Mouse (Mus musculus) neural tube, embryonic 11.5 days (tissue): ENCODE results near the gene Mboat1. TPM values are rescaled to one million over a fixed set of nuclear protein-coding genes. Genes with fewer than 3 reads are reported as not detected.

Experiments
- ATAC-seq: fragments of 200-750 bp; cut with Nextera tagmentation; 2 replicates; pipeline ENCODE4 v1.8.0; 2017; ENCODE audit warnings: moderate number of reproducible peaks, mild to moderate bottlenecking, moderate TSS enrichment, moderate library complexity; ENCODE audit not compliant: insufficient read depth, low FRiP score, low TSS enrichment
- DNase-seq: peaks from one replicate; pipeline ENCODE4 v3.0.0-alpha.2; 2015; ENCODE audit warnings: low spot score
- H3K27ac ChIP-seq: fragments of 300-500 bp; sonication (generic); 2 replicates; pipeline ENCODE4 v1.5.1; 2014; ENCODE audit warnings: low read depth, mild to moderate bottlenecking, low read length
- H3K27me3 ChIP-seq: fragments of 300-500 bp; sonication (generic); 2 replicates; pipeline ENCODE4 v1.6.1; 2014; ENCODE audit warnings: mild to moderate bottlenecking, low read length, mixed read lengths; ENCODE audit not compliant: control insufficient read depth, insufficient read depth
- H3K36me3 ChIP-seq: fragments of 300-500 bp; sonication (generic); 2 replicates; pipeline ENCODE4 v1.6.1; 2014; ENCODE audit warnings: mild to moderate bottlenecking, low read length, moderate library complexity, mixed read lengths; ENCODE audit not compliant: control insufficient read depth, insufficient read depth
- H3K4me1 ChIP-seq: fragments of 300-500 bp; sonication (generic); 2 replicates; pipeline ENCODE4 v1.6.1; 2014; ENCODE audit warnings: low read length, mixed read lengths; ENCODE audit not compliant: control insufficient read depth, insufficient read depth
- H3K4me2 ChIP-seq: fragments of 300-500 bp; sonication (generic); 2 replicates; pipeline ENCODE4 v1.6.1; 2014; ENCODE audit warnings: low read depth, mild to moderate bottlenecking, moderate library complexity
- H3K4me3 ChIP-seq: fragments of 300-500 bp; sonication (generic); 2 replicates; pipeline ENCODE4 v1.5.1; 2014; ENCODE audit warnings: low read depth, low read length
- H3K9ac ChIP-seq: fragments of 300-500 bp; sonication (generic); 2 replicates; pipeline ENCODE4 v1.6.1; 2014; ENCODE audit warnings: mild to moderate bottlenecking, low read length
- H3K9me3 ChIP-seq: fragments of 300-500 bp; sonication (generic); 2 replicates; pipeline ENCODE4 v1.6.1; 2016; ENCODE audit warnings: low read length; ENCODE audit not compliant: control insufficient read depth
- WGBS: fragments of 180-500 bp; shearing (Covaris S2); extraction: QIAGEN DNeasy Blood & Tissue Kit; methylation state at CpG from one replicate; pipeline ENCODE4 v1.1.7; 2014; 5-methylcytosine and 5-hydroxymethylcytosine counted together
- polyA plus RNA-seq: library from polyadenylated mRNA; unstranded; fragments of >200 nt; fragmentation: Nextera tagmentation; extraction: Ambion mirVana; gene quantifications from 2 replicates; pipeline ENCODE4 v1.2.1, GENCODE M21; 2014

Gene Mboat1
- polyA plus RNA-seq, 1 experiment from 2014 or later = 4.1 TPM

- no peak overlapping the region for H3K4me2 ChIP-seq
- DNase-seq = no peak
- no peak overlapping the region for H3K9ac ChIP-seq
- ATAC-seq = no peak
- no peak overlapping the region for H3K27ac ChIP-seq
- peaks cover 4% of the 10 kb centered on the region; the same call in 1 of the 2 replicates for H3K4me1 ChIP-seq
- 73% methylated on average over 5 of the region's 5 CpGs for WGBS
- H3K9me3 ChIP-seq = no peaks in the 10 kb centered on the region
- H3K4me3 ChIP-seq = no peak overlapping the region
- no peaks in the 10 kb centered on the region for H3K27me3 ChIP-seq
- H3K36me3 ChIP-seq = no peaks in the 10 kb centered on the region
These were observed 114.1 kb downstream of the Mboat1 start for GRCm38 (mm10) chr13:30250341-30250905.

- H3K27ac ChIP-seq = no peak overlapping the region
- H3K9ac ChIP-seq = no peak overlapping the region
- no peak overlapping the region for H3K4me3 ChIP-seq
- H3K9me3 ChIP-seq = no peaks in the 10 kb centered on the region
- H3K27me3 ChIP-seq = no peaks in the 10 kb centered on the region
- DNase-seq (no peak), ATAC-seq (no peak)
- H3K4me2 ChIP-seq = no peak overlapping the region
- peaks cover 4% of the 10 kb centered on the region; the same call in 1 of the 2 replicates for H3K4me1 ChIP-seq
- 78% methylated on average over 3 of the region's 3 CpGs for WGBS
- H3K36me3 ChIP-seq = no peaks in the 10 kb centered on the region
These were observed 115.1 kb downstream of the Mboat1 start for GRCm38 (mm10) chr13:30251431-30251830.

GRCm38 (mm10) chr13:30252692-30253091 lies 116.4 kb downstream of the Mboat1 start:
- no peak for DNase-seq
- H3K4me2 ChIP-seq = no peak overlapping the region
- H3K4me1 ChIP-seq = peaks cover 4% of the 10 kb centered on the region; the same call in 1 of the 2 replicates
- no peaks in the 10 kb centered on the region for H3K36me3 ChIP-seq
- no peak overlapping the region for H3K27ac ChIP-seq
- ATAC-seq = no peak
- 71% methylated on average over 3 of the region's 3 CpGs for WGBS
- H3K4me3 ChIP-seq = no peak overlapping the region
- H3K27me3 ChIP-seq = no peaks in the 10 kb centered on the region
- no peaks in the 10 kb centered on the region for H3K9me3 ChIP-seq
- no peak overlapping the region for H3K9ac ChIP-seq

GRCm38 (mm10) chr13:30253636-30254264 lies 117.5 kb downstream of the Mboat1 start:
- no peak for ATAC-seq
- no peak overlapping the region for H3K9ac ChIP-seq
- no peak overlapping the region for H3K4me2 ChIP-seq
- H3K9me3 ChIP-seq = no peaks in the 10 kb centered on the region
- H3K4me3 ChIP-seq = no peak overlapping the region
- no peaks in the 10 kb centered on the region for H3K27me3 ChIP-seq
- WGBS = 28% methylated on average over 5 of the region's 5 CpGs
- H3K27ac ChIP-seq = no peak overlapping the region
- no peaks in the 10 kb centered on the region for H3K36me3 ChIP-seq
- peak; percentile 30 for DNase-seq
- H3K4me1 ChIP-seq = peaks cover 4% of the 10 kb centered on the region; the same call in 1 of the 2 replicates

- 59% methylated on average over 6 of the region's 6 CpGs for WGBS
- Histone ChIP-seq H3K27me3 (no peaks in the 10 kb centered on the region), H3K36me3 (no peaks in the 10 kb centered on the region), H3K9me3 (no peaks in the 10 kb centered on the region), H3K27ac (no peak overlapping the region), H3K4me2 (no peak overlapping the region), H3K4me3 (no peak overlapping the region), H3K4me1 (peaks cover 4% of the 10 kb centered on the region; the same call in 1 of the 2 replicates), H3K9ac (no peak overlapping the region)
- no peak for ATAC-seq
- no peak for DNase-seq
These were observed 118.1 kb downstream of the Mboat1 start for GRCm38 (mm10) chr13:30254421-30254820.

- DNase-seq (no peak), ATAC-seq (no peak)
- no peaks in the 10 kb centered on the region for H3K27me3 ChIP-seq
- H3K9ac ChIP-seq = no peak overlapping the region
- no peak overlapping the region for H3K4me3 ChIP-seq
- no peaks in the 10 kb centered on the region for H3K9me3 ChIP-seq
- WGBS = 74% methylated on average over 10 of the region's 10 CpGs
- no peak overlapping the region for H3K27ac ChIP-seq
- no peak overlapping the region for H3K4me2 ChIP-seq
- H3K36me3 ChIP-seq = no peaks in the 10 kb centered on the region
- H3K4me1 ChIP-seq = peaks cover 3% of the 10 kb centered on the region; the same call in 1 of the 2 replicates
These were observed 122.5 kb downstream of the Mboat1 start for GRCm38 (mm10) chr13:30258802-30259201.

GRCm38 (mm10) chr13:30259326-30259725 lies 123.0 kb downstream of the Mboat1 start:
- ATAC-seq = no peak
- no peaks in the 10 kb centered on the region for H3K9me3 ChIP-seq
- no peaks in the 10 kb centered on the region for H3K27me3 ChIP-seq
- H3K4me2 ChIP-seq = no peak overlapping the region
- no peak overlapping the region for H3K9ac ChIP-seq
- H3K4me1 ChIP-seq = no peaks in the 10 kb centered on the region
- 92% methylated on average over 9 of the region's 9 CpGs for WGBS
- no peaks in the 10 kb centered on the region for H3K36me3 ChIP-seq
- DNase-seq = no peak
- H3K4me3 ChIP-seq = no peak overlapping the region
- no peak overlapping the region for H3K27ac ChIP-seq

GRCm38 (mm10) chr13:30259912-30260560 lies 123.7 kb downstream of the Mboat1 start:
- no peak overlapping the region for H3K27ac ChIP-seq
- DNase-seq = peak; percentile 84
- 10% methylated on average over 8 of the region's 8 CpGs for WGBS
- 0 out of 2 replicates have a peak, but pooled peaks have one; percentile 32 for ATAC-seq
- H3K4me1 ChIP-seq = no peaks in the 10 kb centered on the region
- no peak overlapping the region for H3K4me3 ChIP-seq
- H3K27me3 ChIP-seq = no peaks in the 10 kb centered on the region
- no peak overlapping the region for H3K9ac ChIP-seq
- no peaks in the 10 kb centered on the region for H3K9me3 ChIP-seq
- H3K36me3 ChIP-seq = no peaks in the 10 kb centered on the region
- no peak overlapping the region for H3K4me2 ChIP-seq
